Mouse (Mus musculus) CH12.LX (cell line): ENCODE measurements around the gene Lrrc26. TPM values are rescaled to one million over a fixed set of nuclear protein-coding genes. Genes with fewer than 3 reads are reported as not detected.

Experiments
- DNase-seq: peaks from one replicate; pipeline ENCODE4 v3.0.0-alpha.2; 2013; ENCODE audit errors: extremely low read depth
- H3K27ac ChIP-seq: 2 replicates; pipeline ENCODE4 v1.5.1; 2012; ENCODE audit warnings: low read depth, mild to moderate bottlenecking, control low read depth, moderate library complexity; ENCODE audit not compliant: insufficient read depth
- H3K27me3 ChIP-seq: replicated peaks from 2 replicates; pipeline ENCODE3; 2012; ENCODE audit warnings: inconsistent platforms
- H3K36me3 ChIP-seq, 2 experiments: replicated peaks in 1 of 2; 2 replicates each; pipeline versions ENCODE3 to v1.6.1; 2012; ENCODE audit warnings: inconsistent platforms in 1 of 2, low read length in 1 of 2, mild to moderate bottlenecking in 1 of 2, mixed read lengths in 1 of 2, moderate library complexity in 1 of 2; ENCODE audit not compliant: control insufficient read depth in 1 of 2, insufficient read depth in 1 of 2
- H3K4me1 ChIP-seq, 2 experiments: 2 replicates each; pipeline ENCODE4 v1.6.1; 2012; ENCODE audit warnings: inconsistent platforms in 1 of 2, moderate library complexity in 1 of 2; ENCODE audit not compliant: insufficient read depth in 2 of 2, control insufficient read depth in 1 of 2
- H3K4me2 ChIP-seq: 2 replicates; pipeline ENCODE4 v1.6.1; 2012; ENCODE audit warnings: low read depth, mild to moderate bottlenecking, control low read depth; ENCODE audit not compliant: poor library complexity, insufficient read depth, severe bottlenecking
- H3K4me3 ChIP-seq, 3 experiments: fragments of 150-350 bp in 1 of 3; sonication (generic) in 1 of 3; replicated peaks in 1 of 3; 2 replicates each; pipeline versions ENCODE3 to v1.5.1; 2011 to 2012; ENCODE audit warnings: low read depth in 2 of 3, low read length in 2 of 3, mild to moderate bottlenecking in 2 of 3, moderate library complexity in 2 of 3, control low read depth in 1 of 3, improper control_type of control experiment in 1 of 3, inconsistent platforms in 1 of 3, mixed read lengths in 1 of 3; ENCODE audit not compliant: poor library complexity in 1 of 3
- H3K79me2 ChIP-seq: replicated peaks from 2 replicates; pipeline ENCODE4 v1.6.1; 2012; ENCODE audit warnings: mild to moderate bottlenecking, moderate library complexity; ENCODE audit not compliant: control insufficient read depth, poor library complexity, insufficient read depth, severe bottlenecking; ENCODE audit errors: extremely low read depth
- H3K9ac ChIP-seq: 2 replicates; pipeline ENCODE4 v1.6.1; 2012; ENCODE audit warnings: low read depth, mild to moderate bottlenecking, control low read depth, moderate library complexity; ENCODE audit not compliant: insufficient read depth
- H3K9me3 ChIP-seq: replicated peaks from 2 replicates; pipeline ENCODE3; 2012; ENCODE audit warnings: low read length, inconsistent platforms, mixed read lengths
- CHD1 ChIP-seq: IDR thresholded peaks from 2 replicates; pipeline ENCODE4 v1.6.1; 2012; ENCODE audit warnings: low read depth, low read length, improper control_type of control experiment, inconsistent platforms
- CHD2 ChIP-seq: IDR thresholded peaks from 2 replicates; pipeline ENCODE4 v1.6.1; 2011; ENCODE audit warnings: low read length, improper control_type of control experiment
- CTCF ChIP-seq, 2 experiments: IDR thresholded peaks in 1 of 2; conservative IDR thresholded peaks in 1 of 2; 2 replicates each; pipeline ENCODE4 v1.5.1; 2011 to 2012; ENCODE audit warnings: low read depth in 2 of 2, low read length in 2 of 2, improper control_type of control experiment in 1 of 2, inconsistent platforms in 1 of 2, mild to moderate bottlenecking in 1 of 2, moderate library complexity in 1 of 2
- ELF1 ChIP-seq: IDR thresholded peaks from 2 replicates; pipeline ENCODE4 v1.6.1; 2014; ENCODE audit warnings: low read depth, mild to moderate bottlenecking, inconsistent platforms, low read length, improper control_type of control experiment
- GABPA ChIP-seq: IDR thresholded peaks from 2 replicates; pipeline ENCODE4 v1.6.1; 2012; ENCODE audit warnings: low read depth, low read length, improper control_type of control experiment, inconsistent platforms; ENCODE audit not compliant: insufficient replicate concordance
- IRF4 ChIP-seq: IDR thresholded peaks from 2 replicates; pipeline ENCODE4 v1.6.1; 2014; ENCODE audit warnings: low read depth, mild to moderate bottlenecking, inconsistent platforms, low read length, improper control_type of control experiment
- PAX5 ChIP-seq: IDR thresholded peaks from 2 replicates; pipeline ENCODE4 v1.6.1; 2012; ENCODE audit warnings: low read length, inconsistent platforms, mixed read lengths
- POLR2A ChIP-seq: IDR thresholded peaks from 2 replicates; pipeline ENCODE4 v1.6.1; 2011; ENCODE audit warnings: low read depth, mild to moderate bottlenecking, improper control_type of control experiment, low read length
- RAD21 ChIP-seq: IDR thresholded peaks from 2 replicates; pipeline ENCODE4 v1.6.1; 2011; ENCODE audit warnings: low read depth, mild to moderate bottlenecking, low read length, improper control_type of control experiment, moderate library complexity
- SIN3A ChIP-seq: IDR thresholded peaks from 2 replicates; pipeline ENCODE4 v1.6.1; 2012; ENCODE audit warnings: low read length, improper control_type of control experiment, inconsistent platforms
- SMC3 ChIP-seq: IDR thresholded peaks from 2 replicates; pipeline ENCODE4 v1.6.1; 2011; ENCODE audit warnings: low read depth, low read length, improper control_type of control experiment
- TCF12 ChIP-seq: IDR thresholded peaks from 2 replicates; pipeline ENCODE4 v1.6.1; 2014; ENCODE audit warnings: low read depth, mild to moderate bottlenecking, inconsistent platforms, low read length, improper control_type of control experiment
- USF1 ChIP-seq: IDR thresholded peaks from 2 replicates; pipeline ENCODE4 v1.6.1; 2014; ENCODE audit warnings: low read depth, mild to moderate bottlenecking, inconsistent platforms, low read length, improper control_type of control experiment
- USF2 ChIP-seq: conservative IDR thresholded peaks from 2 replicates; pipeline ENCODE4 v1.6.1; 2011; ENCODE audit warnings: low read depth, low read length, improper control_type of control experiment
- ZC3H11A ChIP-seq: IDR thresholded peaks from 2 replicates; pipeline ENCODE4 v1.6.1; 2012; ENCODE audit warnings: low read depth, mild to moderate bottlenecking, inconsistent platforms, low read length, improper control_type of control experiment
- ZNF384 ChIP-seq: IDR thresholded peaks from 2 replicates; pipeline ENCODE4 v1.6.1; 2012; ENCODE audit warnings: low read depth, low read length, improper control_type of control experiment, inconsistent platforms
- dilution Hi-C: fragments of 300-500 bp; cut with MboI; formaldehyde crosslinking; loops from 2 replicates; pipeline ENCODE4 v1.14.3; 2020; ENCODE audit warnings: low sequenced_read_pairs; ENCODE audit not compliant: extremely low pct_unique_long_range_greater_than_20kb, extremely low pct_ligation_motif_present
- in situ Hi-C: fragments of 300-500 bp; cut with MboI; formaldehyde crosslinking; loops from 3 replicates; pipeline ENCODE4 v1.14.3; 2019; ENCODE audit warnings: low sequenced_read_pairs, low pct_ligation_motif_present, low pct_unique_long_range_greater_than_20kb, mixed read lengths
- polyA plus RNA-seq: library from polyadenylated mRNA; unstranded; fragments of >175 nt; gene quantifications from 2 replicates; pipeline ENCODE4 v1.2.1, GENCODE M21; 2012; ENCODE audit warnings: low read depth; ENCODE audit not compliant: insufficient read length
- total RNA-seq, 2 experiments: library from RNA; depleted of rRNA; stranded (reverse); fragments of 300-350 nt in 1 of 2; fragments of >200 nt in 1 of 2; gene quantifications; 2 replicates each; pipeline ENCODE4 v1.2.3; 2012 to 2014

Gene Lrrc26
- total and polyA plus RNA-seq, 3 experiments, result not detected

GRCm38 (mm10) chr2:25278928-25279882 is 10.5 kb upstream of the Lrrc26 start:
- no peaks in the 10 kb centered on the region for H3K4me1 ChIP-seq
- TF ChIP-seq RAD21 (peak; percentile 71), CTCF (conservative IDR thresholded peaks at IDR 0.05 in 1 of 2, IDR thresholded peaks at IDR 0.05 in 1 of 2; ENCODE audit: low read depth in 2 of 2, low read length in 2 of 2) (peak; percentile 80 to 99), CHD2 (no peak), SMC3 (peak; percentile 75)
- TF ChIP-seq, all 38 proteins: peak for 3
- in situ Hi-C loops, result loop anchor here (10.0 kb wide), 1 partner anchor 56 kb away; the partner anchor contains the start of gene Man1b1
- Histone ChIP-seq H3K27me3 (no peaks in the 10 kb centered on the region), H3K79me2 (0 out of 2 replicates have a peak, but pooled peaks cover 3% of the 10 kb centered on the region), H3K9ac (no peak overlapping the region), H3K9me3 (no peaks in the 10 kb centered on the region), H3K36me3 (peaks cover 72 to 91% of the 10 kb centered on the region in 2 experiments), H3K4me2 (no peak overlapping the region), H3K27ac (no peak overlapping the region), H3K4me3 (no peak overlapping the region)
- dilution Hi-C loops, result no loop called here
- DNase-seq, result peak; percentile 88

GRCm38 (mm10) chr2:25285551-25285950 is 4.2 kb upstream of the Lrrc26 start:
- TF ChIP-seq TCF12 (no peak), GABPA (no peak), ZNF384 (no peak), CTCF (conservative IDR thresholded peaks at IDR 0.05 in 1 of 2, IDR thresholded peaks at IDR 0.05 in 1 of 2; ENCODE audit: low read depth in 2 of 2, low read length in 2 of 2) (no peak)
- Histone ChIP-seq H3K9ac (no peak overlapping the region), H3K79me2 (no peaks in the 10 kb centered on the region), H3K9me3 (no peaks in the 10 kb centered on the region), H3K4me1 (peaks cover 0 to 2% of the 10 kb centered on the region in 2 experiments; a peak in 1 of 4 replicates), H3K27me3 (peaks cover 1% of the 10 kb centered on the region), H3K4me2 (no peak overlapping the region), H3K36me3 (peaks cover 40 to 61% of the 10 kb centered on the region in 2 experiments), H3K4me3 (no peak overlapping the region), H3K27ac (no peak overlapping the region)
- in situ Hi-C loops, result no loop called here
- DNase-seq, result no peak
- dilution Hi-C loops, result no loop called here

GRCm38 (mm10) chr2:25286314-25286713 is 3.4 kb upstream of the Lrrc26 start:
- in situ Hi-C loops (no loop called here), dilution Hi-C loops (no loop called here)
- DNase-seq, result no peak
- H3K9me3 ChIP-seq, result no peaks in the 10 kb centered on the region
- H3K4me1 ChIP-seq, result peaks cover 0 to 2% of the 10 kb centered on the region in 2 experiments; a peak in 1 of 4 replicates
- no peak overlapping the region for H3K9ac ChIP-seq
- H3K27me3 ChIP-seq, result peaks cover 7% of the 10 kb centered on the region
- no peaks in the 10 kb centered on the region for H3K79me2 ChIP-seq
- no peak overlapping the region for H3K27ac ChIP-seq
- no peak overlapping the region for H3K4me2 ChIP-seq
- peaks cover 34 to 54% of the 10 kb centered on the region in 2 experiments for H3K36me3 ChIP-seq
- H3K4me3 ChIP-seq, result no peak overlapping the region
- no peak for TF ChIP-seq USF2
- TF ChIP-seq SIN3A, result no peak
- no peak for TF ChIP-seq ELF1
- no peak for TF ChIP-seq IRF4
- no peak for TF ChIP-seq CHD1
- TF ChIP-seq USF1, result no peak
- TF ChIP-seq POLR2A, result no peak
- TF ChIP-seq PAX5, result no peak
- no peak for TF ChIP-seq ZC3H11A
- no peak for TF ChIP-seq SMC3
